Comparison of ENCODE assay signal across 18 mouse cellular contexts in genomic region chr9:95373741-95374140, GRCm38 (mm10).
"Had no signal": no experiment of that assay in that cellular context is flagged by ENCODE, and none has a peak within 500 bp of the region (broad histone marks: within the 10 kb centered on the region; RNA-seq: fewer than 3 reads in every experiment).

No protein-coding gene starts in this region.

- H3K4me2 ChIP-seq: lung, embryonic 14.5 days; neural tube, embryonic 13.5 days; neural tube, embryonic 15.5 days had no signal

- H3K4me3 ChIP-seq: midbrain, embryonic 10.5 days; myocyte; neural tube, embryonic 13.5 days; neural tube, embryonic 15.5 days had no signal

- H3K4me1 ChIP-seq: midbrain, embryonic 10.5 days; neural tube, embryonic 13.5 days; neural tube, embryonic 15.5 days had no signal

- H3K27me3 ChIP-seq: neural tube, embryonic 13.5 days; neural tube, embryonic 15.5 days had no signal

- DNase-seq: lung, adult 18-20 months; lung, embryonic 14.5 days; lung, postnatal 10 days; lung, postnatal 4 days; midbrain, embryonic 14.5 days; retina, postnatal 1 day; right cerebral cortex, adult 18-20 months; right cerebral cortex, postnatal 25 days; right cerebral cortex, postnatal 4 days; spleen, adult 18-20 months; thymus, adult 18-20 months; thymus, postnatal 14 days; thymus, postnatal 36 days had no signal

- H3K9me3 ChIP-seq: midbrain, embryonic 10.5 days; neural tube, embryonic 13.5 days; neural tube, embryonic 15.5 days had no signal

- H3K9ac ChIP-seq: lung, embryonic 14.5 days; neural tube, embryonic 13.5 days; neural tube, embryonic 15.5 days had no signal

- H3K36me3 ChIP-seq: midbrain, embryonic 10.5 days; neural tube, embryonic 13.5 days; neural tube, embryonic 15.5 days had no signal

- H3K27ac ChIP-seq: midbrain, embryonic 10.5 days; neural tube, embryonic 13.5 days; neural tube, embryonic 15.5 days had no signal

- ATAC-seq: midbrain, embryonic 16.5 days had no signal
